Mouse (Mus musculus) gastrocnemius, postnatal 25 days (tissue): Measurements from ENCODE around the gene Csad. TPM values are rescaled to one million over a fixed set of nuclear protein-coding genes. Genes with fewer than 3 reads are reported as not detected.
"Not testable (repeated sequence)": the region's sequence is repeated elsewhere in the genome, so short reads cannot be mapped to it uniquely, and the experiment has no call there.

ENCODE experiments used
- DNase-seq: peaks from one replicate; pipeline ENCODE4 v3.0.0; 2022
- total RNA-seq, 2 experiments: library from RNA; stranded (reverse); gene quantifications; 1 replicate in 1 of 2; 2 replicates in 1 of 2; pipeline ENCODE4 v1.2.3; 2021

Gene Csad
- total RNA-seq, 2 experiments from 2014 or later: 10.4 to 16.7 TPM

- peak; percentile 57 for DNase-seq
Measured at GRCm38 (mm10) chr15:102235371-102236027, 31.0 kb upstream of the Csad start.

GRCm38 (mm10) chr15:102233896-102234295, 29.4 kb upstream of the Csad start:
- DNase-seq: no peak

DNA sequence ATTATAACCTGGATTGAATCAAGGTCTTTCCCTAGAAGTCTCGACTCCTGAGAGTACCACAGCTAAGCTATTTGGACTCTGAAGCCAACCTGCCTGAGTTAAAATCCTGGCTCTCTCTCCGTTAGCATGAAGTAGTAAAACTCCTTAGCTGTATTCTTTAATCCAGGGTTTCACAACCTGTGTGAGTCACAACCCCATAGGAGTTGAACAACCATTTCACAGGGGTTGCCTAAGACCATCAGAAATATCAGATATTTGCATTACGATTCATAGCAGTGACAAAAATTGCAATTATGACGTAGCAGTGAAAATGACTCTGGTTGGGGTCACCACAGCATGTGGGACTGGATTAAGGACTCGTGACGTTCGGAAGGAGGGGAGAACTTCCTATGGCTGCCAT, 28.2 kb upstream of the Csad start:
- DNase-seq: no peak

DNA sequence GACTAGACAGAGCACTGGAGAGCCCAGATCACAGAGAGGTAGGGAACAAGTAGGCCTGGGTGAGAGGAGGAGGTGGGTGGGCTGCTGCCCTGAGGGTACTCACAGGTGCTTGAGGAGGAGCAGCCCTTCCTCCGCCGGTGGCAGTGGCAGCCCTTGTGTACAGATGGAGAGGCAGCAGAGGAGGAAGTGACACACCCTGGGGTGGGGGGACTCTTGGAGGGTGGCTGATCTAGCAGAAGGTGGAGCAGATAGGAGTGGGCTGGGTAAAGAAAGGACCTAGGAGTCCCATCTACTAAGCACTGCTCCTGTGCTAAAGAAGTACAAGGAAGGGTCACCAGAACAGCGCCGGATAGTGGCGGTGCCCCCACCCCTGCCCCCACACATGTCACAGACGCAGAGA, 27.2 kb upstream of the Csad start, which contains the start of gene Itgb7:
Gene Itgb7, minus strand, starts transcription at position 197 of the 400 bp plus-strand sequence.
- peak; percentile 44 for DNase-seq

DNA sequence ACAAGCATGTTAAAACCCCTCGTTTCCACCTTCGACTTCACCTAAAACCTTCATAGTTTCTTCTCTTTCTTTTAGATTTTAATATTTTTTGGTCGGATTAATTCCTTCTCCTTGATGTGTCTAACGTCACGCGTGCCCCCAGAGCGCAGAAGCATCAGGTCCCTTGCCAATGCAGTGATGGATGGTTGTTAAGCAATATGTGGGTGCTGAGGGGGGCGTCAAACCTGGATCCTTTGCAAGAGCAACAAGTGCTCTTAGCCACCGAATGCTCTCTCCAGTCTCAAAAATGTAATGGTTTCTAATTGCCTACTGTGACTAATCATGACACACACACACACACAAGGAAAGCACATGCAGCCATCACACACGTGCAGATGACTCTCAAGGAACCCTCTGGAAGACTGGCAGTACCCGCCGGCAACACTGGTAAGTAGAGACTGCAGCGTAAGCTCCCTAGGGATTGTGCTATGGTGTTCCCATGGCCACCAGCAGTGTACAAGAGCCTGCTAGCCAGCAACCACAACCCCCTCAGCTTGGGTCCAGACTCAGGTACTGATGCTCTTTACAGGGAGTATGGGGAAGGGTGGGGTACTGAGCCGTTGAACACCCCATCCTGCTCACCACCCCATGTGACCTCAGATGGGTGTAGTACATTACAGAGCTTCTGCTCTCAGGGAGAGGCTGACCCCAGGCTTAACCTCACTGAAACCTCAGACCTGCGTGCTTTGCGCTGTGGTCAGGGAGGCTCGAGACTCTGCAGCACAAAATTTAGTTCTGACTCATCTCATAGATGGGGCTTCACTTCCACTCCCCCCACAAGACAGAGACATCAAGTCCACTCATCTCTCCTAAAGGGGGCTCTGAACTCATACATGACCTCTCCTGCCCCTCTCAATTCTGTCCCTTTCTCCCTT, 26.1 kb upstream of the Csad start:
- DNase-seq: no peak

DNA sequence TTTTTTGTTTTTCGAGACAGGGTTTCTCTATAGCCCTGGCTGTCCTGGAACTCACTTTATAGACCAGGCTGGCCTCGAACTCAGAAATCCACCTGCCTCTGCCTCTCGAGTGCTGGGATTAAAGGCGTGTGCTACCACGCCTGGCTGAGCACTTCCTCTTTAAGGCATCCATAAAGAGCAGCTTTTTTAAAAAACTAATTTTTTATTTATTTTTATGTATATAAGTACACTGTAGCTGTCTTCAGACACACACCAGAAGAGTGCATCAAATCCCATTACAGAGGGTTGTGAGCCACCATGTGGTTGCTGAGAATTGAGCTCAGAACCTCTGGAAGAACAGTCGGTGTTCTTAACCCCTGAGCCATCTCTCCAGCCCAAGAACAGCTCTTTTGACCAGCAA, 21.1 kb upstream of the Csad start:
- not testable (repeated sequence) for DNase-seq

- DNase-seq: no peak
Measured at GRCm38 (mm10) chr15:102224992-102225617, 20.6 kb upstream of the Csad start.

GRCm38 (mm10) chr15:102224186-102224991, 19.9 kb upstream of the Csad start:
- DNase-seq: peak; percentile 76

DNA sequence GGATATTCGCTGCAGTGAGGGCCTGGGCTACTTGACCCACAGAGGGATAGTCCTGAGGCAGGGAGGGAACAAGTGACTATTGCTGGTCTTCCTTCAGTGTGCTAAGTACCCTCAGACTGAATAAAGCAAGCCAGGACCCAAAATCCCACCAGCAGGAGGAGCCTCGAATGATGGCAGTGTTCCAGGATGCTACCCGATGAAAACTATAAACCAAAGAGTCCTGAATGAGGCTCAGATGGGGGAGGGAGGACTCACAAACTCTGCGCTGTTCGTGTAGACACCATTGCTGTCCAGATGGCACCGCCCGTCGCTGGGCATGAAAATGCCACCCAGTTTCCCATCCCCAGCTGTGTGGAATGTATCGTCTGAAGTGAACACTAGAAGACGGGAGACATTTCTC, 17.9 kb upstream of the Csad start:
- DNase-seq: no peak

DNA sequence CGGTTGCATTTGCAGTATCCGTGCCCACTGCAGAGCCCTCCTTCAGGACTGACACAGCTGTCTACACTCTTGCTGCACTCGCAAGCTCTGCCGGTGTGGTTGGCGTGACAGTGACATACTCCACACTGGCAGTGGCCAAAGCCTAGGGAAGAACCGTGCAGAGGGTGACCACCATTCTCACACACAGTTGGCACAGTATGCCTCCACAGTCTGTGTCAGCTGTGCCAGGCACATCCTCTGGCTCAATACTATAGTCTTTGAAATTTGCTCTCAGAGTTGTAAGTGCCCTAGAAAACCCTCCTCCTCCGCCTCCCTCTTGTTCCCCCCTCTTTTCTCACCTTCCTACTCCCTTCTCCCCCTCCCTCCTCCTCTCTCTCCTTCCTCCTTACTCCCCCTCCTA, 12.8 kb upstream of the Csad start:
- no peak for DNase-seq

DNA sequence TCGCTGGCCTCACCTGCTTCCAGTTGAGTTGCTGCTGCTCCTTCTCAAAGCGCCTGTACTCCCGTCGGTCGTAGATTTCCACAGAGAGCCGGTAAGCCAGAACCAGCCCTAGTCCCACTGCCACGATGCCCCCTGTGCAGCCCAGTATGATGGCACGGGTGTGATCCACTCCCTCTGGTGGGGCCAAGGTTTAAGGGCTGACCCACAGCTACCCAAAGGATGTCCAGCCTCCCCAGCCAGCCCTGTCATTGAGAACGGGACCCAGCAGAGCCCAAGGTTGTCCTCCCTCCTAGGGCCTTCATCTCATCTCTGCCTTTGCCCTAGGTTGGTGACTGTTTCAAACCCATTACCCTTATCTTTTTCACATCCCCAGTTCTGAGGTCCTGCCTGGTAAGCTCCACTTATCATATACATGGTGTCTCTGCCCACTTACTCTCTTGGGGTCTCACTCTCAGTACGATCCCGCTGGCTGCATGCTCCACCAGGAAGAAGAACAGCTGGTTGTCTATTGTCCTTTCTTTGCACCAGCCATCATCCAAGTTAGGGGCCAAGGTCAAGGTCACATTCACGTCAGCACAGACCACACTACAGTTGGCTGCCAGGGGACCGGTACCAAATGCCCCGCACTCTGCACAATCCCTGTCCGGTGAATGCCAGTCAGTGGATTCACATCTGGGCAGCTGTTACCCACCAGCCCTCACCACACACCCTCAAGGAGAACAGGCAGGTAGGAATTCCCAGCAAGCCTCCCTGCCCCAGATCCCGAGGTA, 12.1 kb upstream of the Csad start:
- DNase-seq: no peak

GRCm38 (mm10) chr15:102215624-102216023, 11.1 kb upstream of the Csad start:
- DNase-seq: no peak

- DNase-seq: no peak
Measured at GRCm38 (mm10) chr15:102214132-102214531, 9.6 kb upstream of the Csad start.

DNA sequence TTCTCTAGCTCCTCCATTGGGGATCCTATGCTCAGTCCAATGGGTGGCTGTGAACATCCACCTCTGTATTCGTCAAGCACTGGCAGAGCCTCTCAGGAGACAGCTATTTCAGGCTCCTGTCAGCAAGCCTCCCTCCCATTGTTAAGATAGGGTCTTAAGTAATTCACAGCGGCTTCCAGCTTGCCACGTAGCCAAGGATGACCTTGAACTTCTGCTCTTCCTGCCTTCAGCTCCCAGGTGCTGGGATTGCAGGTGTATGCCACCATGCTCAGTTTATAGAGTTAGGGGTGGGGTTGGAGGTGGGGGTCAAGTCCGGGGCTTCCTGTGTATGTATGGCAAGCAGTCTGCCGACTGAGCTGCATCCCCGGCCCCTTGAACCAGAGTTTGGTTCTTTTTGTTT, 7.4 kb upstream of the Csad start:
- DNase-seq: no peak

GRCm38 (mm10) chr15:102210816-102211215, 6.3 kb upstream of the Csad start:
- no peak for DNase-seq

DNA sequence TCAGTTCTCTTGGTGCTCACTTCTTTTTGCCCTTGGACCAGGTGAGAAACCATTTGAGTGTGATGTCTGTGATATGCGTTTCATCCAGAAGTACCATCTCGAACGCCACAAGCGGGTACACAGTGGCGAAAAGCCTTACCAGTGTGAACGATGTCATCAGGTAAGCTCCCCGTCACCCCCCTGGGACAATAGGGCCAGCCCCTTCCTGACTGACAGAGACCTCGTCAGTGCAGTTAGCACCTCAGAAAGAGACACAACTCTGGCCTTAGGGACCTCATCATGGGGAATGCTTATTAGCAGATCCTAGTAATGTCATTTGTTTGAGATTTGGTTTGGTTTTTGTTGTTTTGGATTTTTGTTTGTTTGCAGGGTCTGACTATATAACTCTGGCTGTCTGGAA, 4.6 kb upstream of the Csad start:
- DNase-seq: no peak

DNA sequence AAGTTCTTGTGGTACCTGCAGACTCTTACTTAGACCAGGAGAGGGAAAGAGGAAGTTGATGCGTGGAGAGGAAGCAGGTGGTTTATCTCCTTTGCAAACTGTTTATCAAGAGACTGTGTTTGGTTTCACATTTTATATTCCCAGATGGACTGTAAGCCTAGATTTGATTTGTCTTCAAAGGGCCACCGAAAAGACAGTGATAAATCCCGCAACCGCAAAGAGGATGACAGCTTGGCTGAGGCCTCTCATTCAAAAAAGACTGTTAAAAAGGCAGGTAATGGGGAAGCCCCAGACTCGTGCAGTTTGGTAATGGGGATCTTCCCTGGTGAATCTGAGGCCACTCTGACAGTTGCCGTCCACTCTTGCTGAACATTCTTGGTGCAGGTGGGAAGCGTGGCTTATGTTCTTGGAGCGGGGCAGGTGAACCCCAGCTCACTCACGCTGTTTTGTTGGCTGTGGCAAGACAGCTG, 3.6 kb upstream of the Csad start:
- no peak for DNase-seq

DNA sequence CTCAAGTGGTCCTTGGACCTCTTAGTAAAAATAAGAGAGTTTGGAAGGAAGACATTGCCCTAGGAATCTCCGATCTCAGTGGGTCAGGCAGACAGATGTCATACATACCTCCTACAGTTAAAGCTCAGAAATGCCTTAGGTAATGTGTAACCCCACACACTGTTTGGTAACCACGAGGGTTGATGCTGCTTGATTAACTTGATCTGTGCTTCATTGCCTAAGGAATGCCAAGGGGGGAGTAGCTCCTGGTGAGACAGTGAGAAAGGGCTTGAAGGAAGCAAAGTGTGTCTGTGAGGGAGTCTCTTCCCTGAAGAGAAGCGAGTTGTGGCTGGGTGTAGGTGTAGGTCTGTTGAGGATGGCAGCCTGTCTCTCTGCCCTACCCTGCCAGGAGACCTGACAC, 2.8 kb upstream of the Csad start:
- DNase-seq: no peak

- no peak for DNase-seq
Measured at GRCm38 (mm10) chr15:102205779-102206178, 1.3 kb upstream of the Csad start.

GRCm38 (mm10) chr15:102203835-102204381, 616 bp downstream of the Csad start:
- DNase-seq: peak; percentile 70
